Mouse (Mus musculus) thymus, postnatal 10 days (tissue): ENCODE data around the gene Arhgap23.
A peak's percentile ranks its signal among the peaks of the same experiment; 100 is the strongest.

ENCODE experiments used
- DNase-seq, 2 experiments: peaks; one replicate each; pipeline ENCODE4 v3.0.0; 2021; ENCODE audit warnings: low spot score in 2 of 2

Gene Arhgap23

GRCm38 (mm10) chr11:97415330-97415711 lies at the start of gene Arhgap23:
Arhgap23 (plus strand) TSS chr11:97415533.
- peak in 1 of 2 experiments; percentile 35 for DNase-seq

- DNase-seq: no peak
Measured at GRCm38 (mm10) chr11:97365556-97365955, 49.8 kb upstream of the Arhgap23 start.

- no peak for DNase-seq
Measured at GRCm38 (mm10) chr11:97368501-97368900, 46.8 kb upstream of the Arhgap23 start.

- no peak for DNase-seq
Measured at GRCm38 (mm10) chr11:97370329-97371091, 44.8 kb upstream of the Arhgap23 start.

GRCm38 (mm10) chr11:97372159-97372864 lies 43.0 kb upstream of the Arhgap23 start:
- DNase-seq: no peak

GRCm38 (mm10) chr11:97373402-97373801 lies 41.9 kb upstream of the Arhgap23 start:
- no peak for DNase-seq

- no peak for DNase-seq
Measured at GRCm38 (mm10) chr11:97380036-97380435, 35.3 kb upstream of the Arhgap23 start.

- DNase-seq: no peak
Measured at GRCm38 (mm10) chr11:97383017-97383416, 32.3 kb upstream of the Arhgap23 start.

GRCm38 (mm10) chr11:97383764-97384163 lies 31.6 kb upstream of the Arhgap23 start:
- DNase-seq: no peak

- no peak for DNase-seq
Measured at GRCm38 (mm10) chr11:97387811-97388210, 27.5 kb upstream of the Arhgap23 start.

GRCm38 (mm10) chr11:97389127-97389526 lies 26.2 kb upstream of the Arhgap23 start:
- DNase-seq: no peak

- DNase-seq: no peak
Measured at GRCm38 (mm10) chr11:97393658-97394057, 21.7 kb upstream of the Arhgap23 start.

GRCm38 (mm10) chr11:97394146-97394545 lies 21.2 kb upstream of the Arhgap23 start:
- no peak for DNase-seq

GRCm38 (mm10) chr11:97398506-97398905 lies 16.8 kb upstream of the Arhgap23 start:
- no peak for DNase-seq

- DNase-seq: peak; percentile 76 to 78
Measured at GRCm38 (mm10) chr11:97399958-97400710, 15.2 kb upstream of the Arhgap23 start.

GRCm38 (mm10) chr11:97401082-97401481 lies 14.3 kb upstream of the Arhgap23 start:
- DNase-seq: peak; percentile 62 to 76

GRCm38 (mm10) chr11:97401686-97402435 lies 13.5 kb upstream of the Arhgap23 start:
- DNase-seq: no peak

GRCm38 (mm10) chr11:97402746-97403145 lies 12.6 kb upstream of the Arhgap23 start:
- no peak for DNase-seq

GRCm38 (mm10) chr11:97403614-97404183 lies 11.6 kb upstream of the Arhgap23 start:
- DNase-seq: no peak

GRCm38 (mm10) chr11:97404184-97404760 lies 11.1 kb upstream of the Arhgap23 start:
- peak; percentile 42 to 55 for DNase-seq

- DNase-seq: no peak
Measured at GRCm38 (mm10) chr11:97404761-97405190, 10.6 kb upstream of the Arhgap23 start.
